Mouse (Mus musculus) small intestine, adult 2 months (tissue): Measurements from ENCODE around the gene Cib4.

Experiments
- CTCF ChIP-seq: fragments of 200-500 bp; IDR thresholded peaks from 2 replicates; pipeline ENCODE4 v1.5.1; 2012; ENCODE audit warnings: low read depth, mild to moderate bottlenecking, control low read depth, inconsistent platforms, low read length, moderate library complexity, mixed read lengths; ENCODE audit not compliant: insufficient replicate concordance, insufficient read length; ENCODE audit errors: extremely low read depth
- POLR2A ChIP-seq: fragments of 200-500 bp; IDR thresholded peaks from 2 replicates; pipeline ENCODE4 v1.6.1; 2012; ENCODE audit warnings: low read depth, mild to moderate bottlenecking, control low read depth, inconsistent platforms, low read length, moderate library complexity

DNA sequence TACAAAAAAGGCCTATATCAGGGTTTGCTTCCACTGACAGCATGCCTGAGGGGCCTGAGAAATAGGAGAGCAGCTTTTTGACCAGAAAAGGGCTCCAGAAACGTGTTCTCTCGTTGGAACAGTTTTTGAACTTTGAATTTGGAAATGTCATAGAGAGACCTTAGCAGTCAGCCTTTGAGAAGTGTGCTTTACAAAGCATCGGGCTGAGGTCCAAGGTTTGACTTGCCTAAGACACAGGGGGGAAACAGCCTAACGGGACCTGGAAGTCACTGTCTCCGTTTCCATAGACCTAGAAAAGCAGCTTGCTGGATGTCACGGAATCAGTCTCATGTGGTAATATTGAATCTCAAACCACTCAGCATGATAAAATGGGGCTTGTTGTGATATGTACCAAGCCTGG lies 6.4 kb upstream of the Cib4 start:
- TF ChIP-seq POLR2A (no peak), CTCF (no peak)
